Mouse (Mus musculus): ENCODE measurements at regions not wholly inside any gene's neighbourhood (a gene's known extent, or its start where the extent isn't known, plus 50 kb on each side); places are given as distances from the start of the nearest gene placed in this dataset.

DNA sequence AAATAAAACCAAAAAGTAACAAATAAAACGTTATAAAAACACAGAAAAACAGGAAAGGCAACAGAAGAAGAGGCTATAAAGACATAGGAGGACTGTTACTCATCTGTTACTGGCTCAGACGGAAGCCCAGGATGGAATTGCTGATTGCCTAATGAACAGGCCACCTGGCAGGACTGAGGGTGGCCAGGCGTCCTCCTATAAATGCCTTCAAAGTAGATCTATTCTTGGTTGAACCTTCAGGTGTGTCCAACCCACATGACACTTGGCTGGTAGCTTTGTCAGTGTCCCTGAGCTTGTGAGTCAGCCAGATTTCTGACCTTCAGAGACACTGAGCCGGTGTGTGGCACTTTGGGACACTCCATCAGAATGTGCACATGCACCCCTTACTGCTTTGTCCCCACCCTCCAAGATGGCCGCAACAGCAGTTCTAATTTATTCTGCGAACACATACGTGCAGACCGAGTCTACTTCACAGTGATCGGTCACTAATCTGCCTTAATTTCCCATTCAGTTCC, 222.5 kb upstream of the Runx1 start:
- no peak for DNase-seq

DNA sequence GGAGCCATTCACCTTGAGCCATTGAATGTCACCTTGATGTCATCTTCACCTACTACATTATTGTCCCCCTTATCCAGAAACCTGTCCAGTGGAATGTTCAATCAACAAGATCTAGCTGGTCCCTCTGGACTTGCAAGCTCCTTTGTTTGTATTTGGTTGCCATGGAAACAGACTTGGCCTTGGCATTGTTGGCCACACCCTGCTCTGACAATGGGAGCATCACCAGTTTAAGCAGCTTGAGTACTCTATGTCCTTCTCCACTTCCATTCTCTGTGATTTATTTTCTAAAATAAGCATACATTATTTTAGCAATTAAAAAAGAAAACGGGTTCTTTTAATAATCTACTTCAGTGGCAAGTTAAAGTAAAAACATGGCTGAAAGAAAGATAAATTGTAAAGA, 221.6 kb upstream of the Runx1 start:
- DNase-seq, result no peak

DNA sequence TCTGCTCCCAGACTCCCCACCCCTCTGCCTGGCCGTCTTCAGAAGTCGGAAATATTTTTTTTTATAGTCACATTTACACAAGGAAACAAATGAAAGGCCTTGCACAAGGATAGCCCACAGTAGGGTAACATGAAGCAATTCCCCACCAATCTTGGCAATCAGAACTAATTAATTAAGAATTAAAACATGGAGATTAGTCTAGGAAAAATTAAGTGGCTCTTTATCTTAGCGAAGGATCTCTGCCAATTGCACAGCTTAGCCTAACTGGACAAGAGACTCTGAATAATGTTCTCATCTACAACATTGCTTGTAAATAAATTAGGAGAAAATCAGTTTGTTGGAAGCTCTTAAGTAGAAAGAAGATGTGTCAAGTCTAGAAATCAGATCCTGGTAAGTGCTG, 220.3 kb upstream of the Runx1 start:
- DNase-seq, result no peak

DNA sequence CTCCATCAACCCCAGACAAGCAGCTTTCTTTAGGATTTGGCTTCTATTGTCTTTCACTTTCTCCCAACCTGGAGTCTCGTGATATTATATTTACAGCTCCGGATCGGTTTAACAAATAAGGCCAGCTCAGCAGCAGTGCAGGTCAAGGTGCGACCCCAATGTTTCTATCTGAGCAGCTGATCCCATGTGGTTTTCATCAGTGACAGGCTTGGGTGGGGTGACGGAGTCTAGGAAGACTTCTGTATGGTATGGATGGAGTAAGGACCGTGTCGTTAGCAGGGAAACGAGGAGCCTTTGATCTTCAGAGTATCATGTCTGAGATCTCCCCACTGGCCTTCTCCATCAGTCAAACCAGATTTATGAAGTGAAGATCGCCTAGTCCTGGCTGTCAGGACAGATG, 217.4 kb upstream of the Runx1 start:
- no peak for DNase-seq

DNA sequence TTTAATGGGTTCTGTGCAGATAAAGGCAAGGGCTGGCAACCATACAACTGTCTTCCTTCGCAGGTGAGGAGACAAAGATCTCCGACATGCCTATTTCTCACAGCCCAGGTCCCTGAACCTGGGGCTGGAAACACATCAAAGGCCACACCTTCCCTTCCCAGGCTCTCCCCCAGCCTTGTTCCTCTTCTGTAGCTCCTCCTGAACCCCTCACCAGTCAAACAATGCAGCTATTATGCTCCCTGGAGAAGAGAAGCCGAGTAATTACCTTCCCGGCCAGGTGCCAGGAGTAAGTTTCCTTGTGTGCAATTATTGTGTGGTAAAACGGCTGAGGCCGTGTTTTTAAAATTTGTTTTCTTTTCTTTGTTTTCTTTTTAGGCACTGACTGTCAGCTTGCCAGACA, 217.0 kb upstream of the Runx1 start:
- DNase-seq, result no peak

DNA sequence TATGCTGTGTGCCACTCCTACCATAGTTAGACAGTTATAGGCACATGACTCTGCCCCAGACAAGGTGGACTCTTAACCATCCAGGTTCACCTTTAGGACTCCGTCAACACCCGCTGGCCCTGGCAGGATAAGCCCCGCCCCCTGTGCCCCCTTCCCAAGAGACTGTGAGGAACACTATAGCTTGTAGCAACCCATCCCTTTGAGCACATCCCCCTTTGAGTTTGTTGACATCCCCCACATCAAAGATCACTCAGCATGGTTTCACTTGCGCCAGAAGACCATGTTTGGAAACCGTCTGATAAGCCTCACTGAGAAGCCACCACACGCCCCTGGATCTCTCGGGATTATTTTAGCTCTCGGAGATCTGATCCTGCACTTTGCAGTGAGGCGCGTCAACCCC, 216.5 kb upstream of the Runx1 start:
- no peak for DNase-seq

DNA sequence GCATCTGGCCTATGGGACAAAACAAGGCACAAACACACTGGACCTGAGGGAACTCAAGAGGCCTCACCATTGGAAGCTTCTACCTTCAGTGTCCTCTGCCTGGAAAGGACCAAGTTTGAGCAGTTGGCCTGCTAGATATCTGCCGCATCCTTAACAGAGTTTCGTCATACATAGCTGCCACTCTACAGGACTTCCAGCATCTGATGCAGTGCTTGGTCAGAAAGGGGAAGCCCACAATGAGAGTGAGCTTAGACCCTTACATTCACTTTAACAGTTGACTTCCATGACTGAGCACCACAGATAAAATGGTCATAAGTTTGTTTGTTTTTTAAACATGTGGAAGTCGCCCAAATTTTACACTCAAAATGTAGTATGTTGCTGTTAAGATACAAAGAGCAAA, 215.9 kb upstream of the Runx1 start:
- no peak for DNase-seq

DNA sequence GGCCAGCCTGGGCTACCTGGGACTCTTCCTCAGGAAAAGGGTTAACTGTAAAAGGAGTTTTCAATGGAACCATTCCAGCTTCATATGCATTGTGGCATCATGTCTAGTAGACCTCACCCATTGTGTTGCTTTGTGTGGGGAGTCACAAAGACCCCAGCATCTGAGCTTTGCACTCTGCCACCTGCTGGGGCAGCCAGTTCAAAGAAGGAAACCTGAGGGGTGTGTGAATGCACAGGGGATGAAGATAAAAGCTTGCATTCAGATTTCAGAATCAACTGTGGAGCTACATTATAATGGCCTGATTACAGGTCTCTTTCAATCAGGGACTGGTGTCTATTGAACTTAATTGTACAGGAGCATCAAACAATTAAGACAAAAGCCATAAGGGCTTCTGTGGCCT, 215.4 kb upstream of the Runx1 start:
- no peak for DNase-seq

DNA sequence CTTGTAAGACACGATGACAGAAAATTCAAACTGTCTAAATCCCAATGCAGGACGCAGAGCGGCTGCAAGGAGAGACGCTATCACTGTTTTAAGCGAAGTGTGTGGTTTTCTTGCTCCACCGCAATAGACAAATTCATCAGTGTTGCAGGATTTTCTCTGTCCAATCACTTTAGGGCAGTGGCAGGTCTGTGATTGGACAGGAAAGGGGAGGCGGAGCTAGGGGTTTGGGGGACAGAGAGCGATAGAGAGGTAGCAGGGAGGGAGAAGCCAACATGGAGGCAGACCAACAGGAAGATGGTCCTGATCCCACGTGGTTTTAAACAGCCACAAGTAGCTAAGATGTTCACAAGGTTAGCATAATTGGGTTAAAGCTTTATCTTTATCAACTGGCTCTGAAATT, 209.7 kb upstream of the Runx1 start:
- no peak for DNase-seq

DNA sequence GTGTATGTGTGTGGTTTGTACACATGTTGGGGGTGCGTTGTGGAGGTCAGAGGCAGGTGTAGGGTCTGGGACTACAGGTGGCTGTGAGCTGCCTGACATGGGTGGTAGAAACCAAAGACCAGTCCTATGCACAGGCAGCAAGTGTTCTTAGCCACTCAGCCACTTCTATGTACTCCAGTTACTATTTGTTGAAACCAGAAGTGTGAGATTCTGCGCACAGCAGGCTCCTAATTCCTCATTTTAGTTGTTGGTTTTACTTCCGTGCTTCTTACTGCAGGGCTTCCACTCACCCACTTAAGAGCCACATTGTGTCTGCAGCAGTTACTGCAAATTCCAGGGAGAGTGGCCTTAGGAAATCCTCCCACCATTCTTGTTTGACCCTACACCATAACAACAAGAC, 208.0 kb upstream of the Runx1 start:
- no peak for DNase-seq

DNA sequence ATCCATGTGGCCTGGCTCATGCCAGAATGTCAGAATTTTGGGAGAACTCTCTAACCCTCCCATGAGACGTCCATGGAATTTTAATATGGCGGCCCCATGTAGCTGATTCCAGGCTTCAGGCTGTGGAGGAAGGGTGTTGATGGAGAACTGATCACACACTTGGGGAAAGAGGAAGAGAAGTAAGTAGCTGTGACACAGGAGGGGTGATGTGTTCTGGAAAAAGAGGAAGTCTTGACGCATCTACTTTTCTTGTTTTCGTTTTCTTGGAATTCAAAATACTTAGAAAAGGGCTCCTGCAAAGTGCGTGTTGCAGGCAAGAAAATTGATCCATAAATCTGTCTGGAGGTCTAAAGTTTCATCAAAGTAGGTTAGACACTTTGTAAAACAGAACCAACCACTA, 205.7 kb upstream of the Runx1 start:
- DNase-seq, result no peak

DNA sequence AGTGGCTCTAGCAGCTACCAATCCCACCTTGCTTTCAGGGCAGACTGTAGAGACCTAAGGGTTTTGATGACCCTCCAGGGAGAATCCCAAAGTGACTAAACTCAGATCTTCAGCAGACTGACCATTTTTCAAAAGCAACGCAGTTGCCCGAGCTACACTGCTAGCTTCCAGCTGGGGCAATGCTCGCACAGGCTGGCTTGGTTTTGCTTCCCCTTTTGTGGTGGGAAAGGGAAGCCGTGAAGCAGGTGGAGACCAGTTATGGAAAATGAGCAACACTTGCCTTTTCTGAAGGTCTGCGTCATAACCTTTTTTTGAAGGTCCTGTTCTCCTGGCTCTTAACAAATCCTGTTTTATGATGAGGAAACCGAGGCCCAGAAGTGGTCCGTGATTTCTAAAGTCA, 202.7 kb upstream of the Runx1 start:
- DNase-seq, result no peak

DNA sequence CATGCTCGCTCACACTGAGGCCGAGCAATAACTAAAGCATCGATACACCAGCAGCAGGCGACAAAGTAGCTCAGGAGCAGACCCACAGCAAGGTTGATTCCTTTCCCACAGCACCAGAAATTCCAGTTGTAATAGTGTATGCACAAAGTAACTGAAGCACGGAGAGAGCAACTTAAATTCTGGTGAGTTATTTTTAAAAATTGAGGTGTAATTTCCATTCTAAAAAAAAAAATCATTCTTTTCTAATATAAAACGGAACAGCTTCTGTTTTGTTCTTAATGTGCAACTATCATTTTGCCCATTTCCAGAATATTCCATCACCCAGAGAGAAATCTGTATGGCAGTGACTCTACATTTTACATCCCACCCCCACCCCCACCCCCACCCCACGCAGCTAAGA, 202.1 kb upstream of the Runx1 start:
- DNase-seq, result no peak

DNA sequence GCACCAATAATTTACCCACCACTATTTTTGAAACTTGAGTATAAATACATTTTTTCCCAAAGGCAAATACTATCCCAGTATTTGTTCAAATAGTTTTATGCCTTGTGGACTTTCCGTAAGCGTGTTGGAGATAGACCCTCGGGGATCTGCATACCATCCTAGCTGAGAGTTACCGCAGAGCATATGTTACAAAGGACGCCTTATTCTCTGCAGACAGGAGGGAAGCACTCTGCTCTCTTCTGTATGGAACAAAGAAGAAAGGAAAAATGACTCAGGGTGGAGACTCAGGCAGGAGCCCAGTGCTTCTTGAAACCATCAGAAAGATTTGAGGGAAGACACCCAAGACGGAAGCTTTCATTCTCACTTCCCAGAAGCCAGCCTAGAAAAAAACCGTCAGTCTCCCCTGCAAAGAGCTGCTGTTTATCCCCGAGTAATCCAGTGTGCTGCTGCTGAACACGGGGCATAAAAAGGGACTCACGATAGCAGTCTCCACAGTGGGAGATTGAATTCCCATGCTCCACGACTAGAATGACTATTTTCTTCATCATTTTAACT, 200.2 kb upstream of the Runx1 start:
- DNase-seq, result no peak

DNA sequence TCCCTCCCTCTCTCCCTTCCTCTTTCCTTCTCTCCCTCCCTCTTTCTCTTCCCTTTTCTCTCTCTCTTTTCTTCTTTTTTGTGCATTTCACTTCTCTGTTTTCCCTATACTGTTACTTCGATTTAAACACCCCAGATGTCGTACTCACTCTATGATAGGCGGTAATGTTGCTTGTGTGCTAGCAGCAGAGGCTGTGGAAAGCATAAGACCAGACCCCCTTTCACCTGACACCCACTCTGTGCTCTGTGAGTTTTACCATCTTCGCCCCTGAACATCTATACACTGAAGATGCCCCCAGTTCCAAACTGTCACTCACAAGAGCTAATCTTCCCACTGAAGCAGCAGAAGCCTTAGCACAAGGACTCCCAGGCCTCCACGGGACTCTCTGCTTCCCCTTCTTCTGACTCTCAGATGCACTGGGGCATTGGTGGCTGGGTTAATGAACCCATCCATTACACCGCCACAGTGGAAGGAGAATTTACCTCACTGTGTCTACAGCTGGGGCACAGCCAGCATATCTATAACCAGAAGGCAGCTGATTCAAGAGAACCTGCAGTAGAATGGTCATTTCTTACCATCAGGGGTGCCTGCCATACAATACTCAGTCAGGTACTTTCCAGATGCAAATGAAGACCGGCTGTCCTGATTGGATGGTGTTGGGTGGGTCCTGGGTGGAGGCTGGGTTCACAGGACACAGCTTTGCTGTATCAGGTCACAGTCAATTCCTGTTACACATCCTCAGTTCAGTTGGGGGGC, 194.0 kb upstream of the Runx1 start:
- no peak for DNase-seq

DNA sequence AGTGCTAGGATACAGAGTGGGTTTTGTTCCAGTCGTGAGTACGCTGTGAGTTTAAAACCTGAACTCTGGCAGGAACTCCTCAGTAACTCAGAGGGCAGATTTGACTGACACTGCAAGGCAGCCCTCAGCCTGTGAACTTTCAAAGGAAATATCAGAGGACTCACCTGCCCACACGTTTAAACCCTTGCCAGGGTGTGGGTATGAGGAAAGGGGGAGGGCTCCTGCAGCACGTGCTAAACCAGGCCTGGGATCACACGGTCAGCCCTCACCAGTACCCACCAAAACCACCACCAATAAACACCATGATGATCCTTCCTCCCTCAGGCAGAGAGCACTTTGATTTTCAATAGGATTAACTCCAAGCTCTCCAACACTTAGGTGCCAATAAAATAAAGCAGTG, 192.8 kb upstream of the Runx1 start:
- DNase-seq, result no peak

DNA sequence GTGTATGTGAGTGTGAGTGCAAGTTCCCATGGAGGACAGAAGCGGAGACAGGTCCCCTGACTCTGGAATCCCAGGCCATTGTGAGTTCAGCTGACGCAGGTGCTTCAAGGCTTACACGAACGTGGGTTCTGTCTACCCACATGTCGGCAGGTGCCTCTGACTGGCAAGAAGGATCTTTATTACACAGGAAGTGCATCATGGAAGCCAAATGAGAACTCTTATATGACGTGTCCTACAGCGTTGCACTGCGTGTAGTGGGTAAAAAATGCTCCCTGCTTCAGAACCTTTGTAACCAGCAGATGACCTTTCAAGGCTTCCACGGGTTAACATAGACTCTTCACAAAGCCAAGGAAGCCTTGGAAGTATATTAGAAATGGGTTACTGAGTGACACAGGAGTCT, 191.1 kb upstream of the Runx1 start:
- no peak for DNase-seq

DNA sequence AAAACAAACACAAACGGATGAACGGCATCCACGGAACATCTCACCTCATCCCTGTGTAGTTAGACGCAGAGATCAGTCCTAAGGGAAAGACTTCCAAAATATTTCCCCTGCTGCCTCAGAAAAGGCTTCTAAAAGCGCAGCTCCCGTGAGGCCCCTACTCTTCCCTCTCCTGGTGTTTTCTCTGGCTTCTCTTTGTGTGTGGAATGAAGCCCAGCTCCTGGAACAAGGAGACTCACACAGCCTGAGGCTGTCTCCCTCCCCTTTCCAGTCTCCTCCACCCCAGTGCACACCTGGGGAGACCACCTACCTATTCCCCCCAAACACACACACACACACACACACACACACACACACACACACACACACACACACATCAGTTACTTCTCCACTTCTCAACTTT, 189.7 kb upstream of the Runx1 start:
- DNase-seq, result no peak

DNA sequence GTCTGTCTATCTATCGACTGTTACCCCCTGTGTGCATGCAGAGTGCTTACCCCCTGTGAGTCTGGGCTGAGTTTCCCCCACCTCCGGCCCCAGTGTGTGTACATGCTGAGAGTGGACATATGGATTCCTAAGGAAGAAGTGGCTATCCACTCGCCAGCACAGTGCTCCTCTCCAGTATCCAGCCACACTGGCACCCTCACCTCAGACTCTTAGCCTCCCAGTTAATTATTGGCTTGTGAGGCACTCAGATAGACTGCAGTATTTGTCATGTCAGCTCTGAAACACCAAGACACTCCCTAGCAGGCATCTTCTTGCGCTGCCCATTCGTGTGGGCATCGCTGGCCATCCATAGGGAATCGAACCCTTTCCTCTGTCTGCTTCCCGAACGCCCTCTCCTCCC, 189.0 kb upstream of the Runx1 start:
- no peak for DNase-seq

DNA sequence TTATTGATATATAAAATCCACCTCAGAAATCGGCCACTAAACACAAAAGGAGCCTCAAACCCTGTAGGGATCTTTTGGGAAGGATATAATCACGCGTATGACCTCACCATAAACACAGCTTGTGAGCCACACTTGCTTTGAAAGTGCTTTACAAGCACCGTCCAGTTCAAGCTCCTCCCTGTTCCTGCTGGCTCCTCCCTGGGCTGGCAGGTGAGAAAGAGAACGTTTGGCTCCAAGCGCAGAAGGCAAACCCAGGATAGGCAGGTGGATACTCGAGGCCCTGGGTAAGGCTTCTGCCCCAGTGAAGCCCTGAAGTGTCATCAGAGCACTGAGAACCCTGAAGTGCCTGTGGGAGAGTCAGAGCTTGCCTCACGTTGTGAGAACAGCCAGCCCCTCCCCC, 187.9 kb upstream of the Runx1 start:
- no peak for DNase-seq

DNA sequence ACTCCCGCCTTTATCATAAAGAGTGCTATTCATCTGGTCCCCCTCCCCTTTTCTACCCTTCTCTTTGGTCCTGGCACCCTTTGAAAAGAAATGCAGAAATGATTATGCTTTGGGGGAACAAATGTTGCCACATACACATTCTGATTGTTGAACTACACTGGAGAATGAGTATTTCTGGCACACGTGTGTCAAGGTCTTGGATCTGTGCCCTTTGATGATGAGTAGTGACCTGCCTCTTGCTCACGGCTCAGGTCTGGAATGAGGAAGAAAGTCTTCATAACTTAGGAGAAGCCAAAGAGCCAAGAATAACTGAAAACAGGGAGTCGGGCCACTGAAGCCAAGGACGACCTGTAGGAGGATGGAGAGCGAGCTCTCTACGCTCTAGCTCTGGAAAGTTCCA, 187.3 kb upstream of the Runx1 start:
- no peak for DNase-seq

DNA sequence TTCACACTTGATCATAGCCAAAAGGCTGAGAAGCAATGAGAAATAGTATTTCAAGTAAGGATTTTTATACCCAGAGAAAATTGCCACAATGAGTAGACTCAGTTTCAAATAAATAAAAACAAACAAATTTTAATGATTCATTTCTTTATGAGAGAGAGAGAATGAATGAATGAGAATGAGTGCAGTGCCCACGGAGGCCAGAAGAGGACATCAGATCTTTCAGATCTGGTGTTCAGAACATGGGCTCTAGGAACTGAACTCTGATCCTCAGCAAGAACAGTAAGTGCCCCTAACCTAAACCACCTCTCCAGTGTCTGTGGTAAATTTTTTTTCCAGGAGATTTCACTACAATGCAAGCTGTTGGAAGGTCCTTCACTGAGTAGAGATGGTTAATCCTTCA, 185.5 kb upstream of the Runx1 start:
- DNase-seq, result no peak

DNA sequence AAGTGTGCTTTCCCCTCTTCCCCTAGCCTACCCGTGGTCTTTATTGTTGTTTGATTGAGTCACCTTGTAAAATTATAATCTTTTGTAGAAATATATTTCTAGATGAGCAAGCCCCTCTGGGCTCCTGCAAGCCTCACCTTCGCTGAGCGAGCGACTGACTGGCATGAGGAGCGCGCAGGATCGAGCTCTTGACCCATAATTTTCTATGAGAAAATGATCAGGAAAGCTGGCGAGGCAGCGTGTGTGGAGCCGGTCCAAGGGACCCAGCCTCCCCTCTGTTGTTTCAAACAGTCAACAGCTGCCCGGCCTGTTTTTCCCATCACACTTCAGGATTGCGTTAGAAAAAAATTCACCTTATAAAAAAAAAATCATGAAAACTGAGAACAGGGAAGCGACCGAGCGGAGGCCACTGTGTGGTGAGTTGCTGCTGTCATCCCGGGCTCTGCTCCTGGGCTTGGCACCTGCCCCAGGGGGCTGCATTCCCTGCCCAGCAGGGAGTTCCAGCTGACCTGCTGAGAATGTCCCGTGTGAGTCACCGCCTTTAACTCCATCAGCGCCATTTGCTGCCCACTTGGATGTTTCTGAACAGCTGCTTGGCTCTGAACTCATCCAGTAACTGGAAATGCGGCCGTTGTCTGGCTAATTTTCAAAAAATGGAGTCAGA, 180.5 kb upstream of the Runx1 start:
- DNase-seq, result no peak

DNA sequence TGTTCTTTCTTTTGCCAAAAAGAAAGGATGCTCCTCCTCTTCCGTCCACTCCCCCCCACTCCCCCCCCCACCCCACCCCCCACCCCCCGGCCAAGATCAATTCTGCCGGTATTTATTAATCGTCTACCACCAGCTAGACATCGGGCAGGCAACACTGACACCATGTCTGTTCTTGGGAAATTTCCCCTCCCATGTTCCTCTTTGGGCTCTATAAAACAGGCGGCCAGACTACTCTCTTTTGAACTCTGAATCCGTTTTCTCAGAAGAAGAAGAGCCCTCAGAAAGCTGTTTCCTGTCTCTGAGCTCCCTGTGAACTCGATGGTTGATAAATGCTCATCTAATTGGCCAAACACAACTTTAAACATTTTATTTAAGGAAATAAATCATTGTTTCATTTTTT, 179.5 kb upstream of the Runx1 start:
- no peak for DNase-seq

DNA sequence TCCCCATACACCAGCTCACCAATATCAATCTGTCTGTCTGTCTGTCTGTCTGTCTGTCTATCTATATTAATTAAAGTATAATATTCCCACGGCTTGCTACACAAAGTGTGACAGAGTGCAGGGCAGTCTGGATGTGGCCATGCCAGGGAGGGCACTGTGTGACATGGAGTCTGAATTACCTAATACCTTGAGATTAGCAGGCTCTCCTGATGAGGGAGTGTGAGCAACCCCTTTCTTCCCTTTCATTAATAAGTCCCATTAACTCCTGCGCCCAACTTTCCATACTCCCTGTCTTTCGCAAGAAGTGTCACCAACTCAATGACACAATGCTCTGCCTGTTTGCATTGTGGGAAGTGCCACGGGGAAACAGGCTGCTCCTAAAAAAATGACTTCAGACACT, 177.9 kb upstream of the Runx1 start:
- DNase-seq, result no peak
